Mouse (Mus musculus) testis, adult 2 months (tissue): ENCODE measurements around the gene Psmd5.

ENCODE experiments used
- CTCF ChIP-seq: fragments of 200-500 bp; IDR thresholded peaks from 2 replicates; pipeline ENCODE4 v1.5.1; 2012; ENCODE audit warnings: low read depth, mild to moderate bottlenecking, inconsistent platforms, low read length, moderate library complexity; ENCODE audit not compliant: control insufficient read depth, insufficient read depth, insufficient replicate concordance
- POLR2A ChIP-seq: fragments of 200-500 bp; IDR thresholded peaks from 2 replicates; pipeline ENCODE4 v1.6.1; 2012; ENCODE audit warnings: low read depth, mild to moderate bottlenecking, inconsistent platforms, low read length, moderate library complexity; ENCODE audit not compliant: control insufficient read depth

DNA sequence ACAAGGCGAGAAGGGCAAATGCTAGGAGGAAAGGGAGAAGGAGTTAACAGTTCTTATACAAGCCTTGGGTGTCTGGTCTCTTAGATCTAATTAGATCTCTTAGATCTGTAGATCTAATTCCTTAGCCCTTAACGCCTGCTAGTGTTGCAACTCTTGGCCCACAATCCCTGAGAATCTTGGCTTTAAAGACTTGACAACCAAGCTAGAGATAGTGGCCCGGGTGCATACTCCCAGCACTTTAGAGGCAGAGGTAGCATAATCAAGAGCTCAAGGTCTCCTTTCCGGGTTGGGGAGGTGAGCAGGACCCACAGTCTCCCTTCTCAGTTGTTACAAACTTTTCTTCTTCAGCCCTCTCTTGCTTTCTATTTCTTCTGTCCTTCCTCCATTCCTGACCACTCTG is 47.2 kb downstream of the Psmd5 start:
- TF ChIP-seq POLR2A (no peak), CTCF (no peak)
